Mouse (Mus musculus) embryonic facial prominence, embryonic 14.5 days (tissue): ENCODE results near the gene Mef2c. TPM values are rescaled to one million over a fixed set of nuclear protein-coding genes. Genes with fewer than 3 reads are reported as not detected.

Experiments used
- ATAC-seq: fragments of 200-750 bp; cut with Nextera tagmentation; 2 replicates; pipeline ENCODE4 v1.8.0; 2017; ENCODE audit warnings: low read depth, moderate number of reproducible peaks, moderate TSS enrichment
- DNase-seq: peaks from one replicate; pipeline ENCODE4 v3.0.0-alpha.2; 2015; ENCODE audit warnings: low spot score
- H3K27ac ChIP-seq: fragments of 300-500 bp; sonication (generic); replicated peaks from 2 replicates; pipeline ENCODE4 v1.5.1; 2014; ENCODE audit warnings: low read depth, mild to moderate bottlenecking, low read length, moderate library complexity
- H3K27me3 ChIP-seq: fragments of 300-500 bp; sonication (generic); replicated peaks from 2 replicates; pipeline ENCODE4 v1.6.1; 2014; ENCODE audit warnings: low read length; ENCODE audit not compliant: control insufficient read depth, insufficient read depth
- H3K36me3 ChIP-seq: fragments of 300-500 bp; sonication (generic); 2 replicates; pipeline ENCODE4 v1.6.1; 2014; ENCODE audit warnings: low read length, mixed read lengths; ENCODE audit not compliant: control insufficient read depth, insufficient read depth
- H3K4me1 ChIP-seq: fragments of 300-500 bp; sonication (generic); 2 replicates; pipeline ENCODE4 v1.6.1; 2014; ENCODE audit warnings: antibody characterized with exemption, low read length; ENCODE audit not compliant: control insufficient read depth, insufficient read depth
- H3K4me2 ChIP-seq: fragments of 300-500 bp; sonication (generic); 2 replicates; pipeline ENCODE4 v1.6.1; 2014; ENCODE audit warnings: low read depth, mild to moderate bottlenecking, low read length, moderate library complexity, mixed read lengths
- H3K4me3 ChIP-seq: fragments of 300-500 bp; sonication (generic); 2 replicates; pipeline ENCODE4 v1.5.1; 2014; ENCODE audit warnings: low read depth, mild to moderate bottlenecking, low read length
- H3K9ac ChIP-seq: fragments of 300-500 bp; sonication (generic); 2 replicates; pipeline ENCODE4 v1.6.1; 2014; ENCODE audit warnings: low read depth, mild to moderate bottlenecking, low read length, moderate library complexity, mixed read lengths
- H3K9me3 ChIP-seq: fragments of 300-500 bp; sonication (generic); 2 replicates; pipeline ENCODE4 v1.6.1; 2016; ENCODE audit warnings: low read length; ENCODE audit not compliant: control insufficient read depth
- WGBS: fragments of 180-500 bp; shearing (Covaris S2); extraction: QIAGEN DNeasy Blood & Tissue Kit; methylation state at CpG from one replicate; pipeline ENCODE4 v1.1.7; 2014; 5-methylcytosine and 5-hydroxymethylcytosine counted together
- polyA plus RNA-seq: library from polyadenylated mRNA; unstranded; fragments of >200 nt; fragmentation: Nextera tagmentation; extraction: Ambion mirVana; gene quantifications from 2 replicates; pipeline ENCODE4 v1.2.1, GENCODE M21; 2014

The Mef2c gene
- polyA plus RNA-seq, 1 experiment from 2014 or later = 224 TPM

DNA sequence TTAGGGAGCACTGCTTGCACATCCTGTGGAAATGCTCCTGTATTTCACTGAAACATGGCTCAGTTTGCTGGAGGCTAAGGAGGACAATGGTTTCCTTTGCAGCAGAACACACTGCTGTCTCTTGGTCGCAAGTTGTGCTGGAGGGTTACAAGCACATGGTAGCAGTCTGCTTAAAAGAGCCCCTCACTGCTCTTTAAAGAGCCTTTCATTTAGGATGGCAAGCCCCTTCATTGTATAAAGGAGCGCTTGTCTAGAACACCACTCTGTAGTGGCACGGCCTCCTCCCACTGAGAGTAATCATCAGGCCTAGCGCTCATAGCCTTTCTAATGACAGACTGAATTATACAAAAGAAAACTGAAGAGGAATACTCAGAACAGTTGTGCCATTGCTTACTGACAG is 80.0 kb downstream of the Mef2c start:
- Histone ChIP-seq H3K27ac (no peak overlapping the region), H3K36me3 (no peaks in the 10 kb centered on the region), H3K27me3 (no peaks in the 10 kb centered on the region), H3K4me3 (no peak overlapping the region), H3K9ac (no peak overlapping the region), H3K4me1 (no peaks in the 10 kb centered on the region), H3K4me2 (no peak overlapping the region), H3K9me3 (no peaks in the 10 kb centered on the region)
- ATAC-seq (0 out of 2 replicates have a peak, but pooled peaks have one; percentile 37), DNase-seq (no peak)
- 53% methylated on average over 4 of the region's 4 CpGs for WGBS

DNA sequence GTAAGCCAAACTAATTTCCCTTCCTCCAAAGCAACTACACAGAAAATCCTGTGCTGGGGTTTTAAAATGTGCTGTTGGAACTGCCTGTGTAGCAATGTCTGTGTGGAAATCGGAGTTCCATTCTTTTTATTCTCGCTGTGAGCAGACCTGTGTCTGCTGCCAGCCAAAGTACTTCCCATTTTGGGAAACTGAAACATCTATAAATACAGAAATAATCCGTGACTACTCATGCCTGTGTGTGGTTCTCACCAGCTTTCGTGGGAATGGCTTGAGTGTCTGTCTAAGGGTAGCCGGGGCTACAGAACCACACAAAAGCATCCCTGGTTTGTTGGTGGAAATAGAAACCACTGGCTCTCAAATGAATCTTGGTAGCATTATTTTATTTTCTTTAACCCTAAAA is 81.5 kb downstream of the Mef2c start:
- Histone ChIP-seq H3K36me3 (no peaks in the 10 kb centered on the region), H3K9ac (no peak overlapping the region), H3K27me3 (no peaks in the 10 kb centered on the region), H3K9me3 (no peaks in the 10 kb centered on the region), H3K4me2 (no peak overlapping the region), H3K4me1 (no peaks in the 10 kb centered on the region), H3K4me3 (no peak overlapping the region), H3K27ac (no peak overlapping the region)
- no peak for DNase-seq
- no peak for ATAC-seq
- 77% methylated on average over 5 of the region's 5 CpGs for WGBS

DNA sequence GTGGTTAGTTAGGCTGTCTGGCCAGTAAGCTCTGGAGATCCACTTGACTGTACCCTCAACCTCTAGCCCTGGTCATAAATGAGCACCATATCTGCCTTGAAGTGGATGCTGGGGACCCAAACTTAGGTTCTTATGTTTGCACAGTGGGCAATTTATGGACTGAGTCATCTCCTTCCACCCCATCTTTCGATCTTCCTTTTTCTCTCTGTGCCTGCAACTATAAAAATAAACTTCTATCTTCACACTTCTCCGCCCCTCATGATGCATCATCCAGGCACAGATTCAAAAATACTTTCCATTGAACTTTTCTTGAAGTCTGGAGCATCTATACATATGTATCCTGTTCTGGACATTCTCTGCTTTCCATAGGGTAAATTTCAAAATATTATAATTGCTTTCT is 84.4 kb downstream of the Mef2c start:
- no peaks in the 10 kb centered on the region for H3K4me1 ChIP-seq
- 81% methylated on average over 2 of the region's 2 CpGs for WGBS
- ATAC-seq = no peak

DNA sequence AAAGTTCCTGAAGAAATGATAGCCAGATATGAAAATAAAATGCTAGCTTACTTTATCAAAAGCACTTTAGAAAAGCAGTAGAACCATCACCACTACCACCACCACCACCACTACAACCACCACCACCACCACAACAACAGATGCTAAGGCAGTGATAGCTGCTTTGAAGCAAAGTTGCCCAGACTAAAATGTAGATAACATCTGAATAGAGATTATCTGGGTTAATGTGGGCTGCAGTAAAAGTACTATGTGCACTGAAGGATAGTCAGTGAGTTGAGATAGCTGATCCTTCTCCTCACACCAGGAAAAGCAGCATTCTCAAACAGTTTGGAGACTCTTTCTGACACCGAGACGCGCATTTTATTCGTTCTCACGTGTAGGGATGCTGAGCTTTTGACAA is 87.1 kb downstream of the Mef2c start:
- peaks cover 13% of the 10 kb centered on the region; the same call in 1 of the 2 replicates for H3K36me3 ChIP-seq
- ATAC-seq (no peak), DNase-seq (no peak)
- no peaks in the 10 kb centered on the region for H3K27me3 ChIP-seq
- H3K9ac ChIP-seq = no peak overlapping the region
- H3K4me3 ChIP-seq = no peak overlapping the region
- no peak overlapping the region for H3K27ac ChIP-seq
- no peaks in the 10 kb centered on the region for H3K4me1 ChIP-seq
- H3K9me3 ChIP-seq = no peaks in the 10 kb centered on the region
- no peak overlapping the region for H3K4me2 ChIP-seq
- WGBS = 95% methylated on average over 5 of the region's 5 CpGs

More for the DNA sequence above, 84.4 kb downstream of the Mef2c start:
- peaks cover 8% of the 10 kb centered on the region; the same call in 1 of the 2 replicates for H3K36me3 ChIP-seq
- H3K9me3 ChIP-seq = no peaks in the 10 kb centered on the region
- DNase-seq = no peak
- H3K9ac ChIP-seq = no peak overlapping the region
- H3K27me3 ChIP-seq = no peaks in the 10 kb centered on the region
- H3K4me2 ChIP-seq = no peak overlapping the region
- no peak overlapping the region for H3K27ac ChIP-seq
- H3K4me3 ChIP-seq = no peak overlapping the region

DNA sequence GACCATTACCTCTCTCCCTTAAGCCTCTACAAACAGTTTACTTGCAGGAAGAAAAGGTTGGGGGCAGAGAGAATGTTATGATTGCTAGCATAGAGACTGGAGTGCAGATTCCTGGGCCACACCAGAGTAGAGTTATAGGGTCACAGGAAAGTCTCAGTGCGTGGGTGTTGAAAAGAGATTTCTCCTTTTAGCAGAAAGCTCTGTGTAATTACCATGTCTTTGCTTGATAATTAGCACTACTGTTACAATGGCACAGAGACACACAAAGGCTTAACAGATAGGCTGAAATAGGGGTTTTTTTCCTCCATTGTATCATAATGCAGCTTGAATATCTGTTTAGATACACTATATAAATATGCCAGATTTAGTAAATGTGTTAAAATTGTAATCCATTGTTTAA is 91.6 kb downstream of the Mef2c start:
- no peaks in the 10 kb centered on the region for H3K27me3 ChIP-seq
- ATAC-seq (no peak), DNase-seq (no peak)
- H3K27ac ChIP-seq = no peak overlapping the region
- no peak overlapping the region for H3K4me3 ChIP-seq
- H3K4me2 ChIP-seq = no peak overlapping the region
- no peak overlapping the region for H3K9ac ChIP-seq
- 69% methylated on average over 1 of the region's 1 CpGs for WGBS
- peaks cover 13% of the 10 kb centered on the region; the same call in 1 of the 2 replicates for H3K36me3 ChIP-seq
- H3K4me1 ChIP-seq = no peaks in the 10 kb centered on the region
- H3K9me3 ChIP-seq = no peaks in the 10 kb centered on the region

DNA sequence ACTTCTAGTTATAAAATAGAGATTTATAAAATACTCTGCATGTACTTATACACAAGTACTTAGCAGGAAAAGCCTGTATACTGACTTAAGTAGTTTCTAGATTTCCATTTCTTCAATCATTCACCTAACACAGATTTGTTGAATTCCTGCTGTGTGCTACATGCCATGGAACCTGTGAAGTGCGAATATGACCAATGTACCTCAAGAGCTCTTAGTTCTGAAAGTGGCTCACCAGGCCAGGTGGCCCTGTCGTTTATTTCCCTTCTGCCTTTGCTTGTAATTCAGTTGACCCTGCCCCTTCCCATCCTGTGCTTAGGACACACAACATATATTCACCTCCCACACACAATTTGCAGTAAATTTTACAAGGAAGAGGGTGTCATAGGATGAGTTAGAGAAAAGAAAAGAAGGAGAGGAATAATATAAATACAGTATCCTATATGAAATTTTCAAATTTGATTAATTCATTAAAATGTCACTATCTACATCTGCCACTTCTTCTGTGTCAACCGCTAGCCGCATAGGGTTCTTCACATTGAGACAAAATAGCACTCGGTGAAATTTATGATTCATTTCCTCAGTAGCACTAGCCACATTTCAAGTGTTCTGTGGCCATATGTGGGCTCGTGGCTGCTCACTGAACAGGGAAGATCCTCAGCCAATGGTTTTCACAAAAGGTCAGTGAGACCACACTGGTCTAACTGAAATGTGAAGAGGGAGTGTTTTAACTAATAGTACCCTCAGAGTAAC is 93.3 kb downstream of the Mef2c start:
- H3K4me2 ChIP-seq = no peak overlapping the region
- no peak overlapping the region for H3K27ac ChIP-seq
- 84% methylated on average over 6 of the region's 6 CpGs for WGBS
- peaks cover 13% of the 10 kb centered on the region; the same call in 1 of the 2 replicates for H3K36me3 ChIP-seq
- no peaks in the 10 kb centered on the region for H3K9me3 ChIP-seq
- H3K4me1 ChIP-seq = no peaks in the 10 kb centered on the region
- no peaks in the 10 kb centered on the region for H3K27me3 ChIP-seq
- no peak overlapping the region for H3K4me3 ChIP-seq
- no peak for DNase-seq
- H3K9ac ChIP-seq = no peak overlapping the region
- ATAC-seq = no peak

DNA sequence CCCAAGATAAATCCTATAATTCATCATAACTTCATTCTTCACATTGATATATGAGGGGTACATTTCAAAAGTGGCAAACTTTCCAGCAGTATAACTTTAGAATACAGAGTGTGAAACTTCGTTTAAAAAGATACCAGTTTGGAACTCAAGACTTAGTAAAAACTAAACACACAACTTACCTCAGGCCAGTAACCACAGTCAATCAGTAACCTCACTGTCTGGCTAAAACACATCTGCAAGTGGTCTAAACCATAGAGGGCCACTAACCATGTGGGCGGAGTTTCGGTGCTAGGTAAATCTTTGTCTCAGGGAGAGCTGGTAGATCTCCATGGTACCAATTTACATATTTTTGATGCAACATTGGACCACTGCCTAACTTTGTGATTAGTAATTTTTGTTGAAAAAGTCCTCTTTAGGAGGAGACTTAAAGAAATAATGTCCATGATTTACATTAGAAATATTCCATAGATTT is 93.9 kb downstream of the Mef2c start:
- H3K4me3 ChIP-seq = no peak overlapping the region
- WGBS = 91% methylated on average over 3 of the region's 3 CpGs

DNA sequence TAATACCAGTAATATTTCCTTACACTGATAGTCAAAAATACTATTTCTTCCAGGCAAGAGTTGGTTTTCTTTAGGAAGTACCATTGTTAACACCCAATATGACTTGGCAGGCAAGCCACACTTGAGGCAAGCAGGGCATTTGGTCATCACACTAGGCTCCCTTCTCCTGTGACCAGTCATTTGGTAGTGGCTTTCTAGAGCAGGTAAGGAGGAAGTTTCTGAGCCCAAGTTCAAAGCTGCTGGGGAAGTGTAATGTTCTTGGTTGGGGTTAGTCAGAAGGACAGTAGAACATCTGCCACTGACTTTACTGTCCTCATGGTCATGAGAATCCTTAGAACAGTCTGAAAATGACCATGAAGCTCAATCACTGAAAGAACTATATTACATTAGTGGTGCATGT is 96.5 kb downstream of the Mef2c start:
- ATAC-seq = no peak
- Histone ChIP-seq H3K36me3 (no peaks in the 10 kb centered on the region), H3K9me3 (no peaks in the 10 kb centered on the region), H3K4me3 (no peak overlapping the region), H3K27ac (no peak overlapping the region), H3K9ac (no peak overlapping the region), H3K27me3 (no peaks in the 10 kb centered on the region), H3K4me2 (no peak overlapping the region), H3K4me1 (peaks cover 23% of the 10 kb centered on the region)
- DNase-seq = no peak

More for the DNA sequence above, 93.9 kb downstream of the Mef2c start:
- DNase-seq (no peak), ATAC-seq (no peak)
- no peaks in the 10 kb centered on the region for H3K27me3 ChIP-seq
- H3K9me3 ChIP-seq = no peaks in the 10 kb centered on the region
- 0 out of 2 replicates have a peak, but pooled peaks cover 3% of the 10 kb centered on the region for H3K4me1 ChIP-seq
- H3K27ac ChIP-seq = no peak overlapping the region
- H3K9ac ChIP-seq = no peak overlapping the region
- peaks cover 9% of the 10 kb centered on the region; the same call in 1 of the 2 replicates for H3K36me3 ChIP-seq
- no peak overlapping the region for H3K4me2 ChIP-seq

DNA sequence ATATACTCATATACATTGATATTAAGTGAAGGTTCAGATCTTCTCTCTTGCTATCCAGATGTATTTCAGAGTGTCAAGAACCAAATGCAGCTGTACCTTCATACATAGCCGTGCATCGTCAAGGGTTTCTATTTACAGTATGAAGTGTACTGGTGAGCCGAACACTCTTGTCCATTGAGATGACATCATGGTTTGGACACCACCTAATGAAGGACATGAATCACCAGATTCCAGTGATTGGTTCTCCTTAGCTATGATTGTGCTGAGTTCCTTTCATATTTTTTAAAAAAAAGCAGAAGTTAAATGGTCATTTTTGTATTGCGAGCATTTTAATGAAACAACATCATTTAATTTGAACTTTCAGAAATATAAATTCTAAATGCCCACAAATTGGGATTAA is 97.9 kb downstream of the Mef2c start:
- no peak for ATAC-seq
- no peak for DNase-seq

More for the DNA sequence above, 97.9 kb downstream of the Mef2c start:
- Histone ChIP-seq H3K4me3 (no peak overlapping the region), H3K27me3 (no peaks in the 10 kb centered on the region), H3K9ac (no peak overlapping the region), H3K27ac (no peak overlapping the region), H3K36me3 (no peaks in the 10 kb centered on the region), H3K9me3 (no peaks in the 10 kb centered on the region), H3K4me1 (peaks cover 23% of the 10 kb centered on the region), H3K4me2 (no peak overlapping the region)
- 92% methylated on average over 4 of the region's 4 CpGs for WGBS
